Mouse (Mus musculus) heart, postnatal 0 days (tissue): ENCODE results near the gene Tmem30a. TPM values are rescaled to one million over a fixed set of nuclear protein-coding genes. Genes with fewer than 3 reads are reported as not detected.

ENCODE experiments used
- ATAC-seq: fragments of 200-750 bp; cut with Nextera tagmentation; 2 replicates; pipeline ENCODE4 v1.8.0; 2017; ENCODE audit warnings: low read depth, moderate number of reproducible peaks, moderate library complexity; ENCODE audit not compliant: insufficient read depth
- DNase-seq: peaks from one replicate; pipeline ENCODE4 v3.0.0-alpha.2; 2016; ENCODE audit warnings: low spot score
- H3K27ac ChIP-seq: fragments of 300-500 bp; sonication (generic); 2 replicates; pipeline ENCODE4 v1.5.1; 2014; ENCODE audit warnings: low read depth, mild to moderate bottlenecking
- H3K27me3 ChIP-seq: fragments of 300-500 bp; sonication (generic); 2 replicates; pipeline ENCODE4 v1.6.1; 2014; ENCODE audit warnings: low read length, mixed read lengths; ENCODE audit not compliant: control insufficient read depth, insufficient read depth
- H3K36me3 ChIP-seq: fragments of 300-500 bp; sonication (generic); replicated peaks from 2 replicates; pipeline ENCODE4 v1.6.1; 2014; ENCODE audit warnings: low read length, mixed read lengths; ENCODE audit not compliant: control insufficient read depth, insufficient read depth
- H3K4me1 ChIP-seq: fragments of 300-500 bp; sonication (generic); 2 replicates; pipeline ENCODE4 v1.6.1; 2014; ENCODE audit warnings: antibody characterized with exemption; ENCODE audit not compliant: control insufficient read depth, insufficient read depth
- H3K4me2 ChIP-seq: fragments of 300-500 bp; sonication (generic); 2 replicates; pipeline ENCODE4 v1.6.1; 2014; ENCODE audit warnings: low read depth, mild to moderate bottlenecking, low read length, moderate library complexity
- H3K4me3 ChIP-seq: fragments of 300-500 bp; sonication (generic); 2 replicates; pipeline ENCODE4 v1.5.1; 2014; ENCODE audit warnings: low read depth, low read length
- H3K9ac ChIP-seq: fragments of 300-500 bp; sonication (generic); replicated peaks from 2 replicates; pipeline ENCODE4 v1.6.1; 2014; ENCODE audit warnings: low read depth, low read length, mixed read lengths
- H3K9me3 ChIP-seq: fragments of 300-500 bp; sonication (generic); replicated peaks from 2 replicates; pipeline ENCODE4 v1.6.1; 2016; ENCODE audit warnings: low read length; ENCODE audit not compliant: control insufficient read depth
- CTCF ChIP-seq: IDR thresholded peaks from 2 replicates; pipeline ENCODE4 v1.5.1; 2016; ENCODE audit warnings: antibody characterized with exemption, control low read depth, low read depth
- EP300 ChIP-seq: IDR thresholded peaks from 2 replicates; pipeline ENCODE4 v1.6.1; 2016; ENCODE audit warnings: antibody characterized with exemption, low read depth
- WGBS: fragments of 180-500 bp; shearing (Covaris S2); extraction: QIAGEN DNeasy Blood & Tissue Kit; methylation state at CpG from one replicate; pipeline ENCODE4 v1.1.7; 2014; 5-methylcytosine and 5-hydroxymethylcytosine counted together
- polyA plus RNA-seq: library from polyadenylated mRNA; unstranded; fragments of >200 nt; fragmentation: Nextera tagmentation; extraction: Ambion mirVana; gene quantifications from 2 replicates; pipeline ENCODE4 v1.2.1, GENCODE M21; 2015
- total RNA-seq: library from RNA; depleted of rRNA; stranded (reverse); fragments of >200 nt; gene quantifications from 2 replicates; pipeline ENCODE4 v1.2.3, GENCODE M21; 2014; ENCODE audit warnings: low replicate concordance

Gene Tmem30a
- total and polyA plus RNA-seq, 2 experiments from 2014 or later: 61.7 to 71.5 TPM

GRCm38 (mm10) chr9:79750709-79751108, 42.6 kb downstream of the Tmem30a start:
- DNase-seq (no peak), ATAC-seq (no peak)
- Histone ChIP-seq H3K27ac (no peak overlapping the region), H3K9ac (no peak overlapping the region), H3K4me2 (no peak overlapping the region), H3K9me3 (no peaks in the 10 kb centered on the region), H3K36me3 (peaks cover 40% of the 10 kb centered on the region), H3K4me3 (no peak overlapping the region), H3K4me1 (no peaks in the 10 kb centered on the region), H3K27me3 (no peaks in the 10 kb centered on the region)
- 52% methylated on average over 7 of the region's 7 CpGs for WGBS
- no peak for TF ChIP-seq CTCF
- no peak for TF ChIP-seq EP300

DNA sequence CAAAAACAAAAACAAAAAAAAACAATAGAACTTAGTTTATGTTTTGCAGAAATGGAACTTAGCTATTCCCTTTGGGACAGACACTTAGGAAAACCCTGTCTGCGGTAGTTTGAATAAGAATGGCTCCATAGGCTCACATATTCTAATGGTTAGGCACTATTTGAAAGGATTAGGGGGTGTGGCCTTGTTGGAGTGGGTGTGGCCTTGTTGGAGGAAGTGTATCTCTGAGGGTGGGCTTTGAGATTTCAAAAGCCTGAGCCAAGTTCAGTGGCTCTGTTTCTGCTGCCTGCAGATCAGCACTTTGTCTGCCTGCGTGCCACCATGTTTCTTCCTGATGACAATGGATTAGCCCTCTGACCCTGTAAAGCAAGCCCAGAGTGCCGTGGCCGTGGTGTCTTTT, 48.3 kb downstream of the Tmem30a start:
- Histone ChIP-seq H3K4me1 (no peaks in the 10 kb centered on the region), H3K4me3 (no peak overlapping the region), H3K36me3 (0 out of 2 replicates have a peak, but pooled peaks cover 6% of the 10 kb centered on the region), H3K9ac (no peak overlapping the region), H3K4me2 (no peak overlapping the region), H3K27ac (no peak overlapping the region), H3K27me3 (no peaks in the 10 kb centered on the region), H3K9me3 (no peaks in the 10 kb centered on the region)
- no peak for ATAC-seq
- no peak for DNase-seq
- WGBS: 66% methylated on average over 4 of the region's 4 CpGs
- TF ChIP-seq EP300 (no peak), CTCF (no peak)

- DNase-seq (no peak), ATAC-seq (no peak)
- TF ChIP-seq CTCF (no peak), EP300 (no peak)
- no peak overlapping the region for H3K9ac ChIP-seq
- no peak overlapping the region for H3K4me3 ChIP-seq
- H3K27me3 ChIP-seq: no peaks in the 10 kb centered on the region
- H3K4me1 ChIP-seq: no peaks in the 10 kb centered on the region
- no peaks in the 10 kb centered on the region for H3K36me3 ChIP-seq
- no peaks in the 10 kb centered on the region for H3K9me3 ChIP-seq
- no peak overlapping the region for H3K4me2 ChIP-seq
- WGBS: 76% methylated on average over 6 of the region's 6 CpGs
- H3K27ac ChIP-seq: no peak overlapping the region
Measured at GRCm38 (mm10) chr9:79735608-79736007, 57.7 kb downstream of the Tmem30a start.

- no peak overlapping the region for H3K4me2 ChIP-seq
- H3K9ac ChIP-seq: no peak overlapping the region
- H3K27me3 ChIP-seq: no peaks in the 10 kb centered on the region
- ATAC-seq (no peak), DNase-seq (no peak)
- H3K4me3 ChIP-seq: no peak overlapping the region
- no peak for TF ChIP-seq EP300
- TF ChIP-seq CTCF: no peak
- 67% methylated on average over 5 of the region's 5 CpGs for WGBS
- H3K9me3 ChIP-seq: no peaks in the 10 kb centered on the region
- H3K36me3 ChIP-seq: no peaks in the 10 kb centered on the region
- H3K4me1 ChIP-seq: no peaks in the 10 kb centered on the region
- H3K27ac ChIP-seq: no peak overlapping the region
Measured at GRCm38 (mm10) chr9:79730301-79730700, 63.0 kb downstream of the Tmem30a start.

DNA sequence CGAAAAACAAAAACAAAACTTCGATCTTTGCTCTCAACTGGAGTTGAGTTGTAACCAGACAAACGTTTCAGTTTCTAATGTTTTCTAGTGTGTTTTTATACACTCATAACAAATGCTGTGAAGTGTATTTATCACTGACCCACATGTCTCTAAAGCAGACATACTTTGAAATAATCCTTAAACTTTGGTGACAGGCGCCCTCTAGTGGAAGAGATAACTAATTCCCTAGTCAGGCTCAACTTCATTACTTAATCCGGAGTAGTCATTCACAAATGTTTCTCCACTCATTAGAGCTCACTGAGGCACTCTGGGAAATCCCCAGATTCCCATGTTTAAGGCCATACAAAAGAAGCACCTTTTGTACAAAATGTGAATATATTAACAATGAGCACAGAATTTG, 70.2 kb downstream of the Tmem30a start:
- peak; percentile 65 for DNase-seq

GRCm38 (mm10) chr9:79721056-79721455, 72.3 kb downstream of the Tmem30a start:
- Histone ChIP-seq H3K4me2 (no peak overlapping the region), H3K9ac (no peak overlapping the region), H3K27me3 (peaks cover 19% of the 10 kb centered on the region), H3K9me3 (no peaks in the 10 kb centered on the region), H3K4me3 (no peak overlapping the region), H3K27ac (no peak overlapping the region), H3K4me1 (peaks cover 10% of the 10 kb centered on the region), H3K36me3 (no peaks in the 10 kb centered on the region)
- 19% methylated on average over 9 of the region's 9 CpGs for WGBS
- DNase-seq (peak; percentile 54), ATAC-seq (no peak)
- no peak for TF ChIP-seq EP300
- peak; percentile 66 for TF ChIP-seq CTCF

More for the DNA sequence above, 70.2 kb downstream of the Tmem30a start:
- Histone ChIP-seq H3K9ac (no peak overlapping the region), H3K27me3 (peaks cover 11% of the 10 kb centered on the region), H3K27ac (no peak overlapping the region), H3K36me3 (no peaks in the 10 kb centered on the region), H3K9me3 (no peaks in the 10 kb centered on the region), H3K4me2 (no peak overlapping the region), H3K4me3 (no peak overlapping the region), H3K4me1 (peaks cover 10% of the 10 kb centered on the region)
- WGBS: 27% methylated on average over 5 of the region's 5 CpGs
- peak; percentile 74 for TF ChIP-seq CTCF
- TF ChIP-seq EP300: no peak
- no peak for ATAC-seq
